Mouse (Mus musculus) hindbrain, embryonic 16.5 days (tissue): ENCODE results near the gene Grin3a. TPM values are rescaled to one million over a fixed set of nuclear protein-coding genes. Genes with fewer than 3 reads are reported as not detected.

Source experiments
- ATAC-seq: fragments of 200-750 bp; cut with Nextera tagmentation; 2 replicates; pipeline ENCODE4 v1.8.0; 2017; ENCODE audit warnings: moderate TSS enrichment, moderate library complexity
- H3K27ac ChIP-seq: fragments of 300-500 bp; sonication (generic); 2 replicates; pipeline ENCODE4 v1.5.1; 2014; ENCODE audit warnings: low read depth, mild to moderate bottlenecking, control low read depth, low read length, moderate library complexity
- H3K27me3 ChIP-seq: fragments of 300-500 bp; sonication (generic); replicated peaks from 2 replicates; pipeline ENCODE4 v1.6.1; 2014; ENCODE audit warnings: low read length; ENCODE audit not compliant: control insufficient read depth, insufficient read depth
- H3K36me3 ChIP-seq: fragments of 300-500 bp; sonication (generic); 2 replicates; pipeline ENCODE4 v1.6.1; 2014; ENCODE audit warnings: mild to moderate bottlenecking, low read length, moderate library complexity, mixed read lengths; ENCODE audit not compliant: control insufficient read depth, insufficient read depth
- H3K4me1 ChIP-seq: fragments of 300-500 bp; sonication (generic); 2 replicates; pipeline ENCODE4 v1.6.1; 2014; ENCODE audit warnings: low read depth, low read length; ENCODE audit not compliant: control insufficient read depth, insufficient read depth
- H3K4me2 ChIP-seq: fragments of 300-500 bp; sonication (generic); 2 replicates; pipeline ENCODE4 v1.6.1; 2014; ENCODE audit warnings: mild to moderate bottlenecking, low read length, control low read depth, moderate library complexity
- H3K4me3 ChIP-seq: fragments of 300-500 bp; sonication (generic); 2 replicates; pipeline ENCODE4 v1.5.1; 2014; ENCODE audit warnings: mild to moderate bottlenecking, low read length, control low read depth, moderate library complexity
- H3K9ac ChIP-seq: fragments of 300-500 bp; sonication (generic); 2 replicates; pipeline ENCODE4 v1.6.1; 2014; ENCODE audit warnings: low read depth, mild to moderate bottlenecking, control low read depth, low read length, moderate library complexity
- H3K9me3 ChIP-seq: fragments of 300-500 bp; sonication (generic); 2 replicates; pipeline ENCODE4 v1.6.1; 2014; ENCODE audit warnings: mild to moderate bottlenecking, low read length, moderate library complexity; ENCODE audit not compliant: control insufficient read depth
- WGBS: fragments of 180-500 bp; shearing (Covaris S2); extraction: QIAGEN DNeasy Blood & Tissue Kit; methylation state at CpG from one replicate; pipeline ENCODE4 v1.1.7; 2014; 5-methylcytosine and 5-hydroxymethylcytosine counted together
- polyA plus RNA-seq: library from polyadenylated mRNA; unstranded; fragments of >200 nt; fragmentation: Nextera tagmentation; extraction: Ambion mirVana; gene quantifications from 2 replicates; pipeline ENCODE4 v1.2.1, GENCODE M21; 2015

Grin3a gene
- polyA plus RNA-seq, 1 experiment from 2014 or later = 25.6 TPM

DNA sequence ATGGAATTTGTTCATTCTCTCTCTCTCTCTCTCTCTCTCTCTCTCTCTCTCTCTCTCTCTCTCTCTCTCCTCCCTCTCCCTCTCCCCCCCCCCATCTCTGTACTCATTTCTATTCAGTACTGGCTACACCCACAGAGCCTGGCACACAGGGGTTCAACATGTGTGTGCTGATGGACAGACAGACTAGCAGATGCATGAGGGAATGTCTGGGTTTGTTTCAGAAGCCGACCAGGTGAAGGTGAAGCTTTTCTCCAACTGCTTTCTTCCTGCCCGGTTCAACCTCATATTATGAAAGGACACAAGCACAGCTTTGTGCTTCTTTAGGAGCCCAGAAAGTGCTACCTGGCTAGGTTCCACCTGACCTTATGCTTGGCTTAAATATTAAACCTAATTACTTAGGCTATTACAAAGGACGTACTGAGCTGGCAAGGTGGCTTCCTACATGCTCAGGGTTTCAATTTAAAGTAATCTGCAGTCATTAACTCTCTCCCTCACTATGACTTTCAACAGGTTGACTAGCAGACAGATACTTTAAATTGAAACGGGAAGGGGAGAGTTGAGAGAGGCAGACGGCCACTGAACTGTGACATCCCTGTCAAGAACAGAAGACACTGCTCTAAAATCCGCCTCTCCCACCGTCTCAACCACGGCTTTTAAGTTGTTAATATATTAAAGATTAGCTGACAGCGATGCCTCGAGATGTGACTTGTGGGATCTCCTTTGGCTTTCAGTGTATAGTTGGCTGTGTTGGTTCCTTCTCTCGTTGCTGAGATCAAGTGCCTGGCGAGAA, 153.9 kb downstream of the Grin3a start:
- no peak overlapping the region for H3K4me2 ChIP-seq
- H3K36me3 ChIP-seq = no peaks in the 10 kb centered on the region
- 55% methylated on average over 12 of the region's 12 CpGs for WGBS
- H3K4me1 ChIP-seq = peaks cover 4% of the 10 kb centered on the region
- no peak overlapping the region for H3K27ac ChIP-seq
- H3K27me3 ChIP-seq = no peaks in the 10 kb centered on the region
- no peak overlapping the region for H3K9ac ChIP-seq
- ATAC-seq = no peak
- no peaks in the 10 kb centered on the region for H3K9me3 ChIP-seq
- H3K4me3 ChIP-seq = no peak overlapping the region

DNA sequence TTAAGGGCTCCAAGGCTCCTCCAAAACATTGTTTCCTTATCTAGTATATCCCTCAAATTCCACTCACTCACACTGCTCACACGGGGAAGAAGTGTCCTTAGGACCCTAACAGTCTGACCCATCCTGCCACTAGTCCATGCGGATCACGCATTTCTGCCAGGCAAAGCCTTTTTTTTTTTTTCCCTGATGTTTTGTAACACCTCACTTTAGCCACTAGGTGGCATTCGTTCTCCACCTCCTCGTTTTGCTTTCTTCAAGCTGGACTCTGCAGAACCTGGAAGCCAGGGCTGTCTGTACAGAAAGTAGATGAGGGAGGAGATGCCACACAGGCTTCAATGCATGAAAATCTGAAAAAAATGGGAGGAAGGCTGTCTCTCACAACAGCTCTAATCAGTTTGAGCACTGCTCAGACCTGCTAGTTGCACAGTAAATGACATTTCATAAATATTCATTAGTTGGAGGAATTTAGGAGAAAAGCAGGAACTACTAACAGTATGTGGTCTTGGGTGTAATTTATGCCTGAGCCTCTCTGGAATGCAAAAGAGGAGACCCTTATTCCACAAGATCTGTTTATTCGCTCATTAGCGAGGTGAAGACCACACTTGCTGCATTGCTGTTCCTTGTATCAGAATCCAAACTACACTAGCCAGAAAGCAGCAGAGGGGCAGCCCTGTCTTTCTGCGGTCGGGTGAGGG, 156.8 kb downstream of the Grin3a start:
- Histone ChIP-seq H3K9ac (0 out of 2 replicates have a peak overlapping the region, but pooled peaks have one; percentile 26), H3K27ac (no peak overlapping the region)
- WGBS = 15% methylated on average over 9 of the region's 9 CpGs

DNA sequence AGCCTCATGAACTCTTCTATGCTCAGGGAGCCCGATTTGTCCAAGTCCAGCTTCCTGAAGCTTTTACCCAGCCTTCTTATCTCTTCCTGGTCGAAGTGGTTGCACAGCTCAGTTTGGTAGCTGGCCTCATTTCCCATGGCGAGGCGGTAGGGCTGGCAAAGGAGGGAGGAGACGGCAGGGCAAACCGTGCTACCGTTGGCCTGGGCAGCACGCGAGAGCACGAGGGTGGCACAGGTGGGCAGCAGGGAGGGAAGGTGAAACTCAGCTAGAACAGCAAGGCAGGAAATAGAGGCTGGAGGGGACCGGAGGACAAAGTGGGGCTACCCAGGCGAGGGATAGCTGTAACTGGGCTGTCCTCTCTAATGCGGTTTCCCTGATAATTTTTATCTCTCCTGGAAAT, 163.7 kb downstream of the Grin3a start, which contains the start of gene Ppp3r2:
Gene Ppp3r2, minus strand, starts transcription at position 213 of the 400 bp plus-strand sequence.
- H3K4me1 ChIP-seq = no peaks in the 10 kb centered on the region
- no peaks in the 10 kb centered on the region for H3K36me3 ChIP-seq
- H3K4me3 ChIP-seq = no peak within 1 kb of the TSS
- H3K27ac ChIP-seq = no peak within 1 kb of the TSS
- H3K27me3 ChIP-seq = no peaks in the 10 kb centered on the region
- H3K9me3 ChIP-seq = no peaks in the 10 kb centered on the region
- H3K4me2 ChIP-seq = no peak within 1 kb of the TSS
- no peak within 1 kb of the TSS for H3K9ac ChIP-seq
- WGBS = 92% methylated on average over 13 of the region's 13 CpGs
- ATAC-seq = no peak

More for the DNA sequence above, 156.8 kb downstream of the Grin3a start:
- Histone ChIP-seq H3K36me3 (no peaks in the 10 kb centered on the region), H3K9me3 (no peaks in the 10 kb centered on the region), H3K27me3 (no peaks in the 10 kb centered on the region), H3K4me3 (no peak overlapping the region), H3K4me1 (peaks cover 4% of the 10 kb centered on the region), H3K4me2 (no peak overlapping the region)
- peak; percentile 89 for ATAC-seq

DNA sequence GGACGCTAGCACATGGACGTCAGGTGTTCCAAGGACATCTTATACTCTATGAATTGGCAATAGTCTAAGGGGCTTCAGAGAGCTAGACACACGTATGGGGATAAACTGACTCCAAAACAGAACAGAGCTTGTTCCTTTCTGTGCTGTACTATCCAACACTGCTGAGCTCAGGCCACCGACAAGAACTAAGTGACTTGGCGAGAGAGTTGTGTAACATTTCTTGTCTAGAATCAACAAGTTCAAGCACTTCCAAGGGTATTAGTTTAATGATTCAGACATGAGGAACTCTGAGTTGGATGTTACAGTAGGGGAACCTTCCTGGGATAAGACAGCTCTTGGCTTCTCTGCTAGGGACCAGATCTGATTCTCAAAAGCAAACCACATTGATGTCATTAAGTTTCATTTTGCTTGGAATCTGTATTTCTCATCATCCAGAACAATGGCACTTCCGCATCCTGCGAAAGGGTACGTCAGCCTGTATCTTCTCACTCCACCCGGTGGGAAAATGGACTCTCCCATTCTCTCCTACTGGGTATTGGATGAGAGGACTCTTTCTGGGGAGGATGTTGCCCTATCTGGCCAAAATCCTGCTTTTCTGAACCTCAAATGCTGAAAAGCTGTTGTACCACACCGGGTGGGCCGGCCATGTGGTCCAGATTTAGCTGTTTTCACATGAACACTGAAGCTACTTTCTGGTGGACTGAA, 165.2 kb downstream of the Grin3a start:
- Histone ChIP-seq H3K27me3 (no peaks in the 10 kb centered on the region), H3K9me3 (no peaks in the 10 kb centered on the region), H3K36me3 (no peaks in the 10 kb centered on the region), H3K27ac (no peak overlapping the region), H3K9ac (no peak overlapping the region), H3K4me3 (no peak overlapping the region), H3K4me2 (no peak overlapping the region), H3K4me1 (no peaks in the 10 kb centered on the region)
- WGBS = 94% methylated on average over 11 of the region's 11 CpGs
- no peak for ATAC-seq

DNA sequence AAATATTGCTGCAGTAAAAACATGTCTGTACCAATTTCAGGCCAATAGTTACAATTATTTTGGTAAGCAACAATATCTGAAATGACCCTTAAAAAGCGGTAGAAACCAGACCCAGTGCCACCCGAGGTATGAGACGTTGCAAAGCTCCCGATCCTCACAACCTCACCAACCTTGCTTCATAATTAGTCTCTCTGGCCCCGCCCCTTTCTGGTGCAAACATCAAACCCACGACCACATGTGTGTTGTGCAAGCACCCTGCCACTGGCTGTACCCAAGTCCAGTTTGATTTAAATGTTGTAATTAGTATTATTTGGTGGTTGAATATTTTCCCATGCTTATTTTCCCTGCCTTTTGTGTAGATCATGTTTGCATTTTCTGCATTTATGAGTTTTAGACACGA, 168.8 kb downstream of the Grin3a start:
- Histone ChIP-seq H3K9me3 (no peaks in the 10 kb centered on the region), H3K27ac (no peak overlapping the region), H3K36me3 (no peaks in the 10 kb centered on the region), H3K27me3 (no peaks in the 10 kb centered on the region), H3K4me2 (no peak overlapping the region), H3K4me3 (no peak overlapping the region), H3K9ac (no peak overlapping the region), H3K4me1 (no peaks in the 10 kb centered on the region)
- no peak for ATAC-seq
- WGBS = 82% methylated on average over 7 of the region's 7 CpGs

DNA sequence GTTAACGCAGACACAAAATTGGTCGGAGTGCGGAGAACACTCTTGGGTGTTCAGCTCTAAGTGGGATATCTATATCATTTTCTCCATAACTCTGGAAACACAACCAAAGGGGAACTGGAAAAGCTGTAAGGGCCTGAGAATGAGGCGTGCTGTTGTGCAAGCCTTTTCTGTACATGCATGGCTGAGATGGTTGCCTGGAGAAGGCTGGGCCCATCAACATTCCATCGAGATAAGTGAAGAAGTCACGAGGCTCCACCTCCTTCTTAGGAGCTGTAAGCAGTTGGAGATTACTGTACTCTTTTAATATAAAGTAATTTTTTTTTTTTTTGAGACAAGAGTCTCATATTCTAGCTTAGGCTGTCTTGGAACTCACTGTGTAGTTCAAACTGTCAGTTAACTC, 169.5 kb downstream of the Grin3a start:
- no peak overlapping the region for H3K4me3 ChIP-seq
- no peaks in the 10 kb centered on the region for H3K4me1 ChIP-seq
- H3K36me3 ChIP-seq = no peaks in the 10 kb centered on the region
- no peak overlapping the region for H3K4me2 ChIP-seq
- H3K9ac ChIP-seq = no peak overlapping the region
- H3K9me3 ChIP-seq = no peaks in the 10 kb centered on the region
- 91% methylated on average over 6 of the region's 6 CpGs for WGBS
- H3K27me3 ChIP-seq = no peaks in the 10 kb centered on the region
- H3K27ac ChIP-seq = no peak overlapping the region
- ATAC-seq = no peak

DNA sequence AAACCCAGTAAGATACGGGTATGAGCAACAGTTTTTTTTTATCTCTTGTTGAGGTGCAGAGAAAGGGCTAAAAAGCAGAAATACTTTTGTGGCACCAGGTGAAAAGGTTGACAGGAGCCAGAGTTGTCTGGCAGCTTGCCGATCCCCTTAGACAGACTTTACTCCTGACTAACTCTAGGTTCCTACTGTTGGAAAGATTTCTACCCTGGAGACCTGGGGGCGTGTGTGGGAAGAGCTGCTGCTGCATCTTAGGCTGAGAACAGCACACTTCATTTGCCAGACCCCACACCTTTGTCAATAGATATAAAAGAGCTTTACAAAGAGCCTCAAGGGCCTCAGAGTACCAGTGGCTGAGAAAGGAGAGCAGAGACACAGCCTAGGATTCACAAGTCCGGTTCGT, 180.7 kb downstream of the Grin3a start:
- no peaks in the 10 kb centered on the region for H3K9me3 ChIP-seq
- H3K27me3 ChIP-seq = no peaks in the 10 kb centered on the region
- WGBS = 83% methylated on average over 5 of the region's 5 CpGs
- H3K36me3 ChIP-seq = peaks cover 13% of the 10 kb centered on the region
- H3K9ac ChIP-seq = no peak overlapping the region
- H3K4me3 ChIP-seq = no peak overlapping the region
- H3K27ac ChIP-seq = no peak overlapping the region
- no peaks in the 10 kb centered on the region for H3K4me1 ChIP-seq
- no peak overlapping the region for H3K4me2 ChIP-seq
- ATAC-seq = no peak

DNA sequence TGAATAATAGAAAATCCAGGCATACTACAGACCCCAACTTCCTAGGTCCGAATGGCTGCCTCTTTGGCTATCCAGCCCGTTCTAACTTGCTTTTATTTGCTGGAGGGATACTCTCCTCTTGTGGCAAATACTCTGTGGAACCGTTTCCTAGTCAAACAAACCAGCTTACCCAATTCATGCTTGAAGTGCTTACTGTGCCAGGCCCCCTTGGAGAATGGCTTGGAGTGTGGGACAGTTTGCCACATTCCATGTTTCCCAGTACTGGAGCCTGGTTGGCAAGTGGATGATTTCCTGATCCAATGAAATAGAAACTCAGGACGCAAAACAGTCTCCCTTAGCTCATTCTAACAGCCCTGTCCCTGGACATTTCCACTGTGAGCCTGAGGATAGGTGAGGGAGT, 183.3 kb downstream of the Grin3a start:
- no peak for ATAC-seq
- Histone ChIP-seq H3K4me1 (no peaks in the 10 kb centered on the region), H3K4me3 (no peak overlapping the region), H3K27ac (no peak overlapping the region), H3K4me2 (no peak overlapping the region), H3K9ac (no peak overlapping the region), H3K27me3 (no peaks in the 10 kb centered on the region), H3K9me3 (no peaks in the 10 kb centered on the region), H3K36me3 (peaks cover 21% of the 10 kb centered on the region)
- whole genome bisulfite sequencing = 90% methylated on average over 4 of the region's 4 CpGs

DNA sequence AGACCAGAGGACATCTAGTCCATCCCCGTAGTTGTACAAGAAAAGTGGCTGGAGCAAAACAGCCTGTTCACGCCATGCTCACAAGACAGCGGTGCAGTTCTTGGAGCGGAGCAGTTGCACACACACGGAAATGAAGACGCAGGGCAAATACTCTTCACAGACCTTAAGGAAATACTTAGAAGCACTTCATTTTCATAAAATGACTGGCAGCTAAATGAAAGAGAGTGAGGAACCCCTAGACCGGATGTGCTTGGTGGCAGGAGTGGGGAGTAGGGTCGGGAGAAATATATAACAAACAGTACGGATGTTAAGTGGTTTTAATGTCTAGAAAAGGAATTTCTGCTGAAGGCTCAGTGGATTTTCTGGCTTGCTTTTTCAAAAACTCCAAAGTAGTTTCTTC, 183.9 kb downstream of the Grin3a start:
- H3K27me3 ChIP-seq = no peaks in the 10 kb centered on the region
- H3K9me3 ChIP-seq = no peaks in the 10 kb centered on the region
- no peaks in the 10 kb centered on the region for H3K4me1 ChIP-seq
- WGBS = 98% methylated on average over 9 of the region's 9 CpGs
- ATAC-seq = no peak
- H3K9ac ChIP-seq = no peak overlapping the region
- no peak overlapping the region for H3K4me2 ChIP-seq
- H3K4me3 ChIP-seq = no peak overlapping the region
- peaks cover 23% of the 10 kb centered on the region for H3K36me3 ChIP-seq
- no peak overlapping the region for H3K27ac ChIP-seq
